Mouse (Mus musculus) lung, adult 2 months (tissue): Measurements from ENCODE around the gene Vps39.

Source experiments
- CTCF ChIP-seq: fragments of 200-500 bp; IDR thresholded peaks from 2 replicates; pipeline ENCODE4 v1.5.1; 2011; ENCODE audit warnings: mild to moderate bottlenecking, low read length, control low read depth; ENCODE audit not compliant: insufficient read depth
- POLR2A ChIP-seq: fragments of 200-500 bp; IDR thresholded peaks from 2 replicates; pipeline ENCODE4 v1.6.1; 2011; ENCODE audit warnings: low read depth, mild to moderate bottlenecking, control low read depth, low read length, borderline replicate concordance; ENCODE audit errors: extremely low read depth

DNA sequence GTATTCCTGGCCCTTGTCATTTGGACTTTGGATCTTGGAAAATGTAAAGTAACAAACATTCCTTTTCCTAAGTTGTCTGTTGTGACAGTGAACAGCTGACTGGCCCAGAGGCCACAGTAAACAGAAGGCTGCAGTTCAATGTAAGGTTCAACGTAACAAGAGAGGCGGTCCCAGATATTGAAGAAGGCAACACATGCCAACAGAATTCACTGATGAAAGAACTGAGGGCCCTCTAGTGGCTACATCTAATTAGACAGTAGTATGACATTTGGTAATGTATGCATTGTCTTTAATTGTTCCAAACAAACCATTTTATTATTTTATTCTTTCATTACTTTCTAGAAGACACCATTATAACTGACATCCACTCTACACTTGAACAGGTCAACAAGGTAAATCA is 15.1 kb downstream of the Vps39 start:
- TF ChIP-seq CTCF (no peak), POLR2A (no peak)
